Mouse (Mus musculus) embryonic facial prominence, embryonic 12.5 days (tissue): ENCODE results near the gene Asic3. TPM values are rescaled to one million over a fixed set of nuclear protein-coding genes. Genes with fewer than 3 reads are reported as not detected.

ENCODE experiments used
- ATAC-seq: fragments of 200-750 bp; cut with Nextera tagmentation; 2 replicates; pipeline ENCODE4 v1.8.0; 2017; ENCODE audit not compliant: insufficient number of reproducible peaks, insufficient read depth, low FRiP score, low TSS enrichment
- H3K27ac ChIP-seq: fragments of 300-500 bp; sonication (generic); 2 replicates; pipeline ENCODE4 v1.5.1; 2016; ENCODE audit warnings: mild to moderate bottlenecking
- H3K27me3 ChIP-seq: fragments of 300-500 bp; sonication (generic); 2 replicates; pipeline ENCODE4 v1.6.1; 2016; ENCODE audit warnings: mild to moderate bottlenecking, moderate library complexity
- H3K36me3 ChIP-seq: fragments of 300-500 bp; sonication (generic); 2 replicates; pipeline ENCODE4 v1.6.1; 2016; ENCODE audit warnings: mild to moderate bottlenecking
- H3K4me1 ChIP-seq: fragments of 300-500 bp; sonication (generic); 2 replicates; pipeline ENCODE4 v1.6.1; 2016
- H3K4me2 ChIP-seq: fragments of 300-500 bp; sonication (generic); replicated peaks from 2 replicates; pipeline ENCODE4 v1.6.1; 2016; ENCODE audit warnings: mild to moderate bottlenecking, moderate library complexity
- H3K4me3 ChIP-seq: fragments of 300-500 bp; sonication (generic); 2 replicates; pipeline ENCODE4 v1.5.1; 2016; ENCODE audit warnings: mild to moderate bottlenecking
- H3K9ac ChIP-seq: fragments of 300-500 bp; sonication (generic); 2 replicates; pipeline ENCODE4 v1.6.1; 2016; ENCODE audit warnings: mild to moderate bottlenecking, moderate library complexity
- H3K9me3 ChIP-seq: fragments of 300-500 bp; sonication (generic); 2 replicates; pipeline ENCODE4 v1.6.1; 2016; ENCODE audit warnings: mild to moderate bottlenecking, moderate library complexity
- WGBS: fragments of 180-500 bp; shearing (Covaris S2); methylation state at CpG from one replicate; pipeline ENCODE4 v1.1.7; 2016; 5-methylcytosine and 5-hydroxymethylcytosine counted together
- polyA plus RNA-seq: library from polyadenylated mRNA; unstranded; fragments of >200 nt; fragmentation: Nextera tagmentation; extraction: Ambion mirVana; gene quantifications from 2 replicates; pipeline ENCODE4 v1.2.1, GENCODE M21; 2016

Asic3 gene
- polyA plus RNA-seq, 1 experiment from 2014 or later, result 2.8 TPM

DNA sequence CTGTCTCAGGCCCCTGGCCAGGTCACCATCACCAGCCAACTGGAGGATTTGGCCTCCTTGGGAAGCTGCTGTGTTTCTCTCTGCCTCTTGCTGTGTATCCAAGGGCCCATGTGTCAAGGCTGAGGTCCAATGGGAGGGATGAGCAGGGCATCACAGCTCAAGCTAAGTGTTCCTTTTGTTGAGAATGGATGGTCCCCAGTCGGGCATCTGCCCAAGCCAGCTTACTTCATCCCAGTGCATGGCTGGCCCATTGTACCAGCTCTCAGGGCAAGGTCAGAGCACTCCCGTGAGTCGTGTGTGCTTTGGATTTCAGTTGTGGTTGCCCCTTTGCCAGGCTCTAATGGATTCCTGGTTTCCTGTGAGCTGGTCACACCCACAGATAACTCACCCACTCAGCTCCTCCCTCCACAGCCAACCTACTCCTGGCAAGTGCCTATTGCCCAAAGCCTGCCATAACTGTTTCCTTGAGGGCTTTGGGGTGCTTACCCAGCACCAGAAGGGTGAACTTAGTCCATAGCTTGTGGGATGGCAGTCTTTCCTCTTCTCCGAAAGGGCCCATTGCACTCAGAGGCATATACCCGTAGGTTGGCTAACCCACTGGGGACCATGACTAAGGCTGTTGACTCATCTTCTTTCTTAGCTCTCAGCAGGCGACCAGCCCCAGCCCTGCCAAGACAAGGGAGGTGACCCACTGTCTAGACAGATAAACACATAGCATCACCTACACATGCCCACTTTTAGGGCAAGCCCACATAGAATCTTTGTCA, 8.4 kb upstream of the Asic3 start:
- H3K9ac ChIP-seq, result no peak overlapping the region
- no peaks in the 10 kb centered on the region for H3K9me3 ChIP-seq
- WGBS, result 82% methylated on average over 6 of the region's 6 CpGs
- H3K4me3 ChIP-seq, result no peak overlapping the region
- H3K4me1 ChIP-seq, result no peaks in the 10 kb centered on the region
- H3K27me3 ChIP-seq, result no peaks in the 10 kb centered on the region
- peaks cover 45% of the 10 kb centered on the region for H3K36me3 ChIP-seq
- no peak overlapping the region for H3K4me2 ChIP-seq
- ATAC-seq, result no peak
- no peak overlapping the region for H3K27ac ChIP-seq

DNA sequence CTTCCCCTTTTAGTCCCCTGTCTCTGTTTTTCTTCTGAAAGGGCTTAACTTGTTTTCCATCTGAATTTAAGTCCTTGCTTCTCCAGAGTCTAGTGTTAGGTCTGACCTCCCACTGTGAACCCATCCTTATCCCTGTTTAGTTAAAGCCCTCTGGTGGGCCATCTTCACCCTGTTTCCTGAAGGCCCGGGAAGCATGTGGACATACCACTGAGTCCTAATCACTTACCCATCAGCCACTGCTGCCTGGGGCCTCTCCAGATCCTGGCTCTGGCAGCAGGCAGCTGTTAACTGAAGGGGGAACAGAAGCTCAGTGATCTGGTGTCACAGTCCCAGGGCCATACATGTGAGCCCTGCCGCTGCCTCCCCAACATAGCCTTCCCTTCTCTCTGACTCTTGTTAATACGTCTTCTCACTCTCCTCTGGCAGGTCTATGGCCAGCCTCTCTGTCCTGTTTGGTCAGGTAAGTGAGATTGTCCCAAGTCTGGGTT, 7.8 kb upstream of the Asic3 start:
- no peak overlapping the region for H3K27ac ChIP-seq
- no peak for ATAC-seq
- 78% methylated on average over 3 of the region's 3 CpGs for WGBS
- H3K4me1 ChIP-seq, result no peaks in the 10 kb centered on the region
- no peak overlapping the region for H3K9ac ChIP-seq
- H3K9me3 ChIP-seq, result no peaks in the 10 kb centered on the region
- H3K36me3 ChIP-seq, result peaks cover 42% of the 10 kb centered on the region
- no peak overlapping the region for H3K4me3 ChIP-seq
- no peaks in the 10 kb centered on the region for H3K27me3 ChIP-seq
- H3K4me2 ChIP-seq, result no peak overlapping the region

DNA sequence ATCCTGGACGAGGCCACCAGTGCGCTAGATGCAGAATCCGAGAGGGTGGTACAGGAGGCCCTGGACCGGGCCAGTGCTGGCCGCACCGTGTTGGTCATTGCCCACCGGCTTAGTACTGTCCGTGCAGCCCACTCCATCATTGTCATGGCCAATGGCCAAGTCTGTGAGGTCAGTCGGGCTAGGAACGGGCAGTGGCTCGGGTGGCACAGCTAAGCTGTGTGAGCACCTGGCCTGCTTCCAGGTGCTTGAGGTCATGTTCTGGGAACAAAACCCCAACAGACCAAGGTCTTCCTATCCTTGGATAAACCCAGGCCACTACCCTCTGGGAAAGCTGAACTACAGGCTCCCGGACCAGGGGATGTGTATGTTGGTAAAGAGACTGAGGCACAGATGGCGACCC, 4.5 kb upstream of the Asic3 start:
- peaks cover 28% of the 10 kb centered on the region for H3K36me3 ChIP-seq
- H3K27ac ChIP-seq, result no peak overlapping the region
- H3K27me3 ChIP-seq, result no peaks in the 10 kb centered on the region
- no peak overlapping the region for H3K9ac ChIP-seq
- H3K4me2 ChIP-seq, result no peak overlapping the region
- ATAC-seq, result no peak
- WGBS, result 93% methylated on average over 13 of the region's 13 CpGs
- no peaks in the 10 kb centered on the region for H3K9me3 ChIP-seq
- H3K4me3 ChIP-seq, result no peak overlapping the region
- H3K4me1 ChIP-seq, result peaks cover 11% of the 10 kb centered on the region

DNA sequence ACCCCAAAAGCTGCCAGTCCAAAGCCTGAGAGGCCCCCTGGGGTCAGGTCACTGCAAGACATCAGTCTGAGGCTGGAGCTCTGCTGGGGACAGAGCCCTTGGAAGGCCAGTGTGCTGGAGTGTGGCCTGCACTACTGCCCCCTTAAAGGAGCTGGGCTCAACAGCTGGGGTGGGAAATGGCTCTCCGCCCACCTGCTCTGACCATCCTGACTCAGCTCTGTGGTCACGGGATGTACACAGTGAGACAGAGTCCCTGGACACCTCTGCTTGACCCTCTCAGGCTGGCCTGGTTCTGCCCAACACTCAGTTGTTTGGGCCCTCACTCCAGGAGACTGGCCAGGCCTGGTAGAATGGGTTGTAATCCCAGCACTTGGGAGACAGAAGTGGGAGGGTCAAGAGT, 3.7 kb upstream of the Asic3 start:
- Histone ChIP-seq H3K4me3 (no peak overlapping the region), H3K9me3 (no peaks in the 10 kb centered on the region), H3K36me3 (peaks cover 26% of the 10 kb centered on the region), H3K4me2 (no peak overlapping the region), H3K4me1 (peaks cover 15% of the 10 kb centered on the region), H3K27me3 (no peaks in the 10 kb centered on the region), H3K9ac (no peak overlapping the region), H3K27ac (no peak overlapping the region)
- WGBS, result 75% methylated on average over 2 of the region's 2 CpGs
- no peak for ATAC-seq

GRCm38 (mm10) chr5:24412063-24412462, 1.1 kb upstream of the Asic3 start:
- peaks cover 20% of the 10 kb centered on the region for H3K4me1 ChIP-seq
- H3K4me3 ChIP-seq, result no peak overlapping the region
- peaks cover 9% of the 10 kb centered on the region; the same call in 1 of the 2 replicates for H3K36me3 ChIP-seq
- WGBS, result 88% methylated on average over 2 of the region's 2 CpGs
- H3K9me3 ChIP-seq, result no peaks in the 10 kb centered on the region
- no peaks in the 10 kb centered on the region for H3K27me3 ChIP-seq
- H3K27ac ChIP-seq, result no peak overlapping the region
- no peak for ATAC-seq
- H3K9ac ChIP-seq, result no peak overlapping the region
- no peak overlapping the region for H3K4me2 ChIP-seq

DNA sequence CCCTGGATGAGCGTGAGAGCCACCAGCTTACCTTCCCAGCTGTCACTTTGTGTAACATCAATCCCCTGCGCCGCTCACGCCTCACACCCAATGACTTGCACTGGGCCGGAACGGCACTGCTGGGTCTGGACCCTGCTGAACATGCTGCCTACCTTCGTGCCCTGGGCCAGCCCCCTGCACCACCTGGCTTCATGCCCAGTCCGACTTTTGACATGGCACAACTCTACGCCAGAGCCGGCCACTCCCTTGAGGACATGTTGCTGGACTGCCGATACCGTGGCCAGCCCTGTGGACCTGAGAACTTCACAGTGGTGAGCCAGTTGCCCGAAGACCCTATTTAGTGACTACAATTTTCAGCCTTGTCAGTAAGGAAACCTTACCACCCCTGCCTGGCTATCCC, 746 bp downstream of the Asic3 start:
- Histone ChIP-seq H3K9me3 (no peaks in the 10 kb centered on the region), H3K27ac (no peak overlapping the region), H3K4me3 (0 out of 2 replicates have a peak overlapping the region, but pooled peaks have one; percentile 10), H3K36me3 (peaks cover 14% of the 10 kb centered on the region), H3K4me1 (peaks cover 20% of the 10 kb centered on the region), H3K27me3 (no peaks in the 10 kb centered on the region), H3K4me2 (peak overlapping the region; percentile 32), H3K9ac (no peak overlapping the region)
- WGBS, result 79% methylated on average over 13 of the region's 13 CpGs
- 0 out of 2 replicates have a peak, but pooled peaks have one; percentile 17 for ATAC-seq

- no peak overlapping the region for H3K4me3 ChIP-seq
- no peak overlapping the region for H3K4me2 ChIP-seq
- H3K27ac ChIP-seq, result no peak overlapping the region
Measured at GRCm38 (mm10) chr5:24416222-24416736, 3.1 kb downstream of the Asic3 start.

DNA sequence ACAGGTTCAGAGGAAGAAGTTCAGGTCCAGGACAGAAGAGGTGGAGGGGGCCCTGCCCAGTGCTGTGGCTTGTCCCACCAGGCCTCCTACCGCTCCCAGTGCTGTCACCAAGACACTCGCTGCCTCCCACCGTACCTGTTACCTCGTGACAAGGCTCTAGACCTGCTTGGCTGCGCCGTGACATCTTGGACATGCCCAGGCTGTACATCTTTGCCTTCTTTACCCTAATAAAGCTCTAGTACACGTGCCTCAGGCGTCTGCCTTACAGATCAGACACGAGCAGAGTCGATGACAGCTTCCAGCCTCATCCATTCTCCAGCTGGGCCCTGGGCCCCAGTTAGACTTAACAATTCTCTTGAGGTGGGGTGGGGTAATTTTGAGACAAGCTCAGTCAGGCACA, 4.4 kb downstream of the Asic3 start:
- Histone ChIP-seq H3K9me3 (no peaks in the 10 kb centered on the region), H3K36me3 (peaks cover 37% of the 10 kb centered on the region), H3K9ac (no peak overlapping the region), H3K4me2 (no peak overlapping the region), H3K4me3 (no peak overlapping the region), H3K4me1 (peaks cover 25% of the 10 kb centered on the region), H3K27me3 (no peaks in the 10 kb centered on the region), H3K27ac (no peak overlapping the region)
- no peak for ATAC-seq
- WGBS, result 89% methylated on average over 10 of the region's 10 CpGs

More at GRCm38 (mm10) chr5:24416222-24416736, 3.1 kb downstream of the Asic3 start:
- Histone ChIP-seq H3K9me3 (no peaks in the 10 kb centered on the region), H3K9ac (no peak overlapping the region), H3K36me3 (peaks cover 36% of the 10 kb centered on the region), H3K4me1 (peaks cover 20% of the 10 kb centered on the region), H3K27me3 (no peaks in the 10 kb centered on the region)
- WGBS, result 1% methylated on average over 21 of the region's 21 CpGs
- ATAC-seq, result peak; percentile 61

- ATAC-seq, result no peak
- H3K4me1 ChIP-seq, result peaks cover 21% of the 10 kb centered on the region
- peaks cover 37% of the 10 kb centered on the region for H3K36me3 ChIP-seq
- H3K4me2 ChIP-seq, result no peak overlapping the region
- no peak overlapping the region for H3K9ac ChIP-seq
- no peaks in the 10 kb centered on the region for H3K9me3 ChIP-seq
- WGBS, result 86% methylated on average over 9 of the region's 9 CpGs
- no peaks in the 10 kb centered on the region for H3K27me3 ChIP-seq
- H3K4me3 ChIP-seq, result no peak overlapping the region
- no peak overlapping the region for H3K27ac ChIP-seq
Measured at GRCm38 (mm10) chr5:24420381-24420780, 7.2 kb downstream of the Asic3 start.

- Histone ChIP-seq H3K4me1 (peaks cover 41% of the 10 kb centered on the region), H3K4me3 (peak within 1 kb of the TSS; percentile 54), H3K9me3 (no peaks in the 10 kb centered on the region), H3K27me3 (no peaks in the 10 kb centered on the region), H3K9ac (peak within 1 kb of the TSS; percentile 66), H3K27ac (peak within 1 kb of the TSS; percentile 92), H3K4me2 (peak within 1 kb of the TSS; percentile 68), H3K36me3 (peaks cover 27% of the 10 kb centered on the region)
- ATAC-seq, result peak; percentile 93
- WGBS, result under 1% methylated on average over 46 of the region's 46 CpGs
Measured at GRCm38 (mm10) chr5:24423129-24424003, 10.2 kb downstream of the Asic3 start, which contains the start of the genes Cdk5 and Slc4a2. TSS of gene Cdk5 (minus strand) at chr5:24423530. TSS of gene Slc4a2 (plus strand) at chr5:24423837.

DNA sequence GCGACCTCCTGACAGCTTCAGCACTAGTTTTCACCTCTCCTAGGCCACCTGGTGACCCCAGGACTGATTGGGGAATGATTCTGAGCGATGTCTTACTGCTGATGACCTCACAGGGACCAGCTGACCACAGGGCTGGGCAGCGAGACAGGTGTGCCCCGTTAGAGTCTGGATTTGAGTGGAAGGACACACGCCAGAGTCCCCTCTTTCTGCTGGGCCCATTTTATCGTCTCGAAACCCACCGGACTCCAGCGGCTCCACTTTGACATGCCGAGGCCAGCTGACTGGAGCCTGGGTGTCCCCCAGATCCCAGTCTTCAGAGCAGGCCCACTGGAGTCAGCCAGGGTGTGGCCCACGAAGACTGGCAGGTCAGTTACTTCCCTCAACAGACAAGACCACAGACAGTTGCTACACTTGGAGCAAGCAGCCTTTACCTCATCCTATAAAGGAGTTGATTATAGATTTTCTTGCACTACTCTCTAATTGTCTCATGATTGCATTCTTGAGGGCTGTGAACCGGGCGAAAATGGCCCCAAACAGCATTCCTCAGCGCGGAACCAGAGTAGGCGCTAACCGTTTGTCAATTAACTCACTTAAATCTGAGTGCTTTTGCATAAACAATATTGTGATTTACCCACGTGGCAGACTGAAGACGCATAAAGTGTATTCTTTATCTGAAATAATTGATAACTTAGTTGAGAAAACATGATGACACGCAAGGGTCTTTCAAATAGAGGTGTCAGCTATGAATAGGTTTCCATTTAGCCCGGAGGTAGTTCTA, 11.0 kb downstream of the Asic3 start:
- ATAC-seq, result no peak
- WGBS, result 12% methylated on average over 21 of the region's 21 CpGs
- Histone ChIP-seq H3K4me3 (peak overlapping the region; percentile 54), H3K27me3 (no peaks in the 10 kb centered on the region), H3K36me3 (peaks cover 20% of the 10 kb centered on the region), H3K9ac (peak overlapping the region; percentile 66), H3K27ac (peak overlapping the region; percentile 92), H3K4me1 (peaks cover 47% of the 10 kb centered on the region), H3K4me2 (peak overlapping the region; percentile 68), H3K9me3 (no peaks in the 10 kb centered on the region)
